Mouse (Mus musculus) liver, embryonic 15.5 days (tissue): ENCODE data around the gene Gm20388. TPM values are rescaled to one million over a fixed set of nuclear protein-coding genes. Genes with fewer than 3 reads are reported as not detected.
A peak's percentile ranks its signal among the peaks of the same experiment; 100 is the strongest.

Source experiments
- ATAC-seq: fragments of 200-750 bp; cut with Nextera tagmentation; 2 replicates; pipeline ENCODE4 v1.8.0; 2017; ENCODE audit warnings: moderate number of reproducible peaks, mild to moderate bottlenecking, moderate library complexity; ENCODE audit not compliant: insufficient read depth
- H3K27ac ChIP-seq: fragments of 300-500 bp; sonication (generic); replicated peaks from 2 replicates; pipeline ENCODE4 v1.5.1; 2015; ENCODE audit warnings: mild to moderate bottlenecking, inconsistent platforms
- H3K27me3 ChIP-seq: fragments of 300-500 bp; sonication (generic); 2 replicates; pipeline ENCODE4 v1.6.1; 2015; ENCODE audit warnings: mild to moderate bottlenecking, inconsistent platforms
- H3K36me3 ChIP-seq: fragments of 300-500 bp; sonication (generic); replicated peaks from 2 replicates; pipeline ENCODE4 v1.6.1; 2015; ENCODE audit warnings: moderate library complexity, mild to moderate bottlenecking, inconsistent platforms
- H3K4me1 ChIP-seq: fragments of 300-500 bp; sonication (generic); replicated peaks from 2 replicates; pipeline ENCODE4 v1.6.1; 2015; ENCODE audit warnings: inconsistent platforms
- H3K4me2 ChIP-seq: fragments of 300-500 bp; sonication (generic); 2 replicates; pipeline ENCODE4 v1.6.1; 2015; ENCODE audit warnings: moderate library complexity, mild to moderate bottlenecking, inconsistent platforms
- H3K4me3 ChIP-seq: fragments of 300-500 bp; sonication (generic); replicated peaks from 2 replicates; pipeline ENCODE4 v1.5.1; 2015; ENCODE audit warnings: mild to moderate bottlenecking, inconsistent platforms
- H3K9ac ChIP-seq: fragments of 300-500 bp; sonication (generic); 2 replicates; pipeline ENCODE4 v1.6.1; 2015; ENCODE audit warnings: moderate library complexity, mild to moderate bottlenecking, inconsistent platforms
- H3K9me3 ChIP-seq: fragments of 300-500 bp; sonication (generic); replicated peaks from 2 replicates; pipeline ENCODE4 v1.6.1; 2016; ENCODE audit warnings: inconsistent platforms
- WGBS: fragments of 180-500 bp; shearing (Covaris S2); methylation state at CpG from one replicate; pipeline ENCODE4 v1.1.7; 2015; ENCODE audit warnings: mixed read lengths; ENCODE audit not compliant: insufficient replicate concordance; 5-methylcytosine and 5-hydroxymethylcytosine counted together
- polyA plus RNA-seq: library from polyadenylated mRNA; unstranded; fragments of >200 nt; fragmentation: Nextera tagmentation; extraction: Ambion mirVana; gene quantifications from 2 replicates; pipeline ENCODE4 v1.2.1, GENCODE M21; 2015

The Gm20388 gene
- polyA plus RNA-seq, 1 experiment from 2014 or later = not detected

GRCm38 (mm10) chr8:120042542-120043312 is 132.1 kb downstream of the Gm20388 start:
- no peaks in the 10 kb centered on the region for H3K9me3 ChIP-seq
- no peaks in the 10 kb centered on the region for H3K27me3 ChIP-seq
- ATAC-seq = peak; percentile 50; the same call in 1 of the 2 replicates
- H3K27ac ChIP-seq = 0 out of 2 replicates have a peak overlapping the region, but pooled peaks have one; percentile 25
- no peak overlapping the region for H3K9ac ChIP-seq
- H3K4me1 ChIP-seq = peaks cover 25% of the 10 kb centered on the region
- H3K36me3 ChIP-seq = no peaks in the 10 kb centered on the region
- WGBS = 35% methylated on average over 10 of the region's 10 CpGs
- peak overlapping the region; percentile 19 for H3K4me2 ChIP-seq
- no peak overlapping the region for H3K4me3 ChIP-seq

DNA sequence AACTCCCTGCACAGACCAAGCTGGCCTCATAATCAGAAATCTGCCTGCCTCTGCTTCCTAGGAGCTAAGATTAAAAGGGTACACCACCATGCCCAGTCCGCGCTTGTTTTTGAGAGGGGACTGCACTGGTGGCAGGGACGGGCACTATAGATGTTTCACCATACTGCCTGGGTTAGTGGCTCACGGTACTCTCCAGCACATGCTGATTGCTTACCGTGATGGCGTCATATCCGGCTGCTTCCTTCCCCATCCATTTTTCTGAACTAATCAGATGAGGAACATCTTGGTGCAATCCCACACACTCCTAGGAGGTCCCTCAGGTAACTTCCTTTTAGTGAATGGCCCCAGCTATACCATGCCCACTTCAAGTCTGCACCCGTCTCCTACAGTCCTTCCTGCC is 134.3 kb downstream of the Gm20388 start:
- H3K4me2 ChIP-seq = no peak overlapping the region
- no peaks in the 10 kb centered on the region for H3K36me3 ChIP-seq
- H3K27ac ChIP-seq = no peak overlapping the region
- H3K9me3 ChIP-seq = no peaks in the 10 kb centered on the region
- no peak overlapping the region for H3K9ac ChIP-seq
- H3K4me3 ChIP-seq = no peak overlapping the region
- peaks cover 31% of the 10 kb centered on the region for H3K4me1 ChIP-seq
- peaks cover 9% of the 10 kb centered on the region; the same call in 1 of the 2 replicates for H3K27me3 ChIP-seq
- WGBS = 60% methylated on average over 8 of the region's 8 CpGs
- ATAC-seq = no peak

DNA sequence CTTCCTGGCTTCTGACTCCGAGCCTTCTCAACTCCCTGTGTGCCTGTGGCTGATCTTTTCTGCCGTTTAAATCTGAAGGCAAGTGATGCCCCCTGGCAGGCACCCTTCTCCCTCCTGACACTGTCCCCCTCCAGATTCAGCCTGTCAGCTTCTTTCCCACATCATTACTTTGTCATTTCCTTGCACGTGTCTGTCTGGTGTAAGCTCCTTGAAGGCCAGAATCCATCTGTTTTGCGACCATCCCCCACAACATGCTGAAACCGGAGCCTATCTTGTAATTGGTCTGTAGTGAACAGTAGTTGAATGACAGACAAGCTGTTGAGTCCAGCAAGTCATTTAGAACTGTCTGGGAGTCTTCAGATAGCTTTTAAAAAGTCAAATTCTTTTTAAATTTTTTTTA is 134.8 kb downstream of the Gm20388 start:
- Histone ChIP-seq H3K27ac (0 out of 2 replicates have a peak overlapping the region, but pooled peaks have one; percentile 11), H3K9me3 (no peaks in the 10 kb centered on the region), H3K36me3 (no peaks in the 10 kb centered on the region), H3K9ac (no peak overlapping the region), H3K4me1 (peaks cover 29% of the 10 kb centered on the region), H3K27me3 (peaks cover 15% of the 10 kb centered on the region; the same call in 1 of the 2 replicates), H3K4me2 (no peak overlapping the region), H3K4me3 (no peak overlapping the region)
- no peak for ATAC-seq
- 43% methylated on average over 5 of the region's 5 CpGs for WGBS

- peaks cover 15% of the 10 kb centered on the region; the same call in 1 of the 2 replicates for H3K27me3 ChIP-seq
- peaks cover 27% of the 10 kb centered on the region for H3K4me1 ChIP-seq
- no peak overlapping the region for H3K9ac ChIP-seq
- ATAC-seq = no peak
- no peak overlapping the region for H3K4me2 ChIP-seq
- no peaks in the 10 kb centered on the region for H3K36me3 ChIP-seq
- H3K27ac ChIP-seq = no peak overlapping the region
- H3K4me3 ChIP-seq = no peak overlapping the region
- no peaks in the 10 kb centered on the region for H3K9me3 ChIP-seq
- WGBS = 67% methylated on average over 14 of the region's 14 CpGs
These were observed 135.8 kb downstream of the Gm20388 start for GRCm38 (mm10) chr8:120046258-120047020.

GRCm38 (mm10) chr8:120049949-120050348 is 139.3 kb downstream of the Gm20388 start:
- no peak overlapping the region for H3K4me2 ChIP-seq

GRCm38 (mm10) chr8:120050376-120050775 is 139.7 kb downstream of the Gm20388 start:
- H3K9ac ChIP-seq = no peak overlapping the region
- H3K27me3 ChIP-seq = peaks cover 20% of the 10 kb centered on the region; the same call in 1 of the 2 replicates
- H3K4me1 ChIP-seq = peaks cover 13% of the 10 kb centered on the region; the same call in 1 of the 2 replicates
- no peak for ATAC-seq
- H3K4me3 ChIP-seq = no peak overlapping the region
- 36% methylated on average over 10 of the region's 10 CpGs for WGBS
- H3K36me3 ChIP-seq = no peaks in the 10 kb centered on the region
- H3K4me2 ChIP-seq = no peak overlapping the region
- H3K27ac ChIP-seq = no peak overlapping the region
- H3K9me3 ChIP-seq = no peaks in the 10 kb centered on the region

More at GRCm38 (mm10) chr8:120049949-120050348, 139.3 kb downstream of the Gm20388 start:
- Histone ChIP-seq H3K4me1 (peaks cover 13% of the 10 kb centered on the region; the same call in 1 of the 2 replicates), H3K9ac (no peak overlapping the region), H3K36me3 (no peaks in the 10 kb centered on the region), H3K4me3 (no peak overlapping the region), H3K27me3 (peaks cover 20% of the 10 kb centered on the region; the same call in 1 of the 2 replicates), H3K9me3 (no peaks in the 10 kb centered on the region), H3K27ac (no peak overlapping the region)
- WGBS = 10% methylated on average over 13 of the region's 13 CpGs
- ATAC-seq = no peak

- Histone ChIP-seq H3K27me3 (peaks cover 20% of the 10 kb centered on the region; the same call in 1 of the 2 replicates), H3K4me1 (peaks cover 13% of the 10 kb centered on the region; the same call in 1 of the 2 replicates), H3K9ac (no peak overlapping the region), H3K4me2 (no peak overlapping the region), H3K9me3 (no peaks in the 10 kb centered on the region), H3K36me3 (no peaks in the 10 kb centered on the region), H3K27ac (no peak overlapping the region), H3K4me3 (no peak overlapping the region)
- WGBS = 16% methylated on average over 4 of the region's 4 CpGs
- no peak for ATAC-seq
These were observed 140.4 kb downstream of the Gm20388 start for GRCm38 (mm10) chr8:120051006-120051405.

- Histone ChIP-seq H3K4me2 (no peak overlapping the region), H3K36me3 (no peaks in the 10 kb centered on the region), H3K9me3 (no peaks in the 10 kb centered on the region), H3K4me3 (no peak overlapping the region), H3K27ac (no peak overlapping the region), H3K9ac (no peak overlapping the region), H3K4me1 (peaks cover 13% of the 10 kb centered on the region; the same call in 1 of the 2 replicates), H3K27me3 (peaks cover 20% of the 10 kb centered on the region; the same call in 1 of the 2 replicates)
- WGBS = 76% methylated on average over 4 of the region's 4 CpGs
- ATAC-seq = no peak
These were observed 141.3 kb downstream of the Gm20388 start for GRCm38 (mm10) chr8:120051908-120052307.

GRCm38 (mm10) chr8:120052318-120052717 is 141.7 kb downstream of the Gm20388 start:
- peaks cover 20% of the 10 kb centered on the region; the same call in 1 of the 2 replicates for H3K27me3 ChIP-seq
- no peaks in the 10 kb centered on the region for H3K36me3 ChIP-seq
- no peaks in the 10 kb centered on the region for H3K9me3 ChIP-seq
- WGBS = 66% methylated on average over 8 of the region's 8 CpGs
- no peak overlapping the region for H3K4me2 ChIP-seq
- no peak overlapping the region for H3K4me3 ChIP-seq
- H3K27ac ChIP-seq = no peak overlapping the region
- no peak for ATAC-seq
- no peak overlapping the region for H3K9ac ChIP-seq
- peaks cover 13% of the 10 kb centered on the region; the same call in 1 of the 2 replicates for H3K4me1 ChIP-seq

DNA sequence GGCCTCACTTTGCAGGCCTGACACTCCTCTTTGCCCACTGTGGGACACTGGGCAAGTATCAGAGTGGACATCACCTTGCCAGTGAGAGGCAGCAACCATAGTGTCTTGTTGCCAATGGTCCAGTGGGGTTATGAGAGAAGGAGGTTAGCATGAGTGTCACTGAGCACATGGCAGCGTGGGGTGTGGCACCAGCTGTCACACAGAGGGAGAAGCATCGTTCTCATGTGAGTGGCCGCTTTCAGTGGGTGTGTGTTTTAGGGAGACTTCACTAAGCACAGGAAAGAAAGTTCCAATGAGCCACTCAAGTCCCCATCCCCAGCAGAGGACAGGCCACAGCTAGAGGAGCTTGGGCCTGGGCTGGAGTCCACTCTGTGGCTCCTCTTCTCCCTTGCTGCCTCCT is 144.2 kb downstream of the Gm20388 start:
- H3K36me3 ChIP-seq = no peaks in the 10 kb centered on the region
- no peak for ATAC-seq
- no peak overlapping the region for H3K9ac ChIP-seq
- peaks cover 8% of the 10 kb centered on the region; the same call in 1 of the 2 replicates for H3K4me1 ChIP-seq
- peaks cover 12% of the 10 kb centered on the region; the same call in 1 of the 2 replicates for H3K27me3 ChIP-seq
- H3K4me2 ChIP-seq = no peak overlapping the region
- 65% methylated on average over 3 of the region's 3 CpGs for WGBS
- no peak overlapping the region for H3K4me3 ChIP-seq
- no peak overlapping the region for H3K27ac ChIP-seq
- H3K9me3 ChIP-seq = no peaks in the 10 kb centered on the region

DNA sequence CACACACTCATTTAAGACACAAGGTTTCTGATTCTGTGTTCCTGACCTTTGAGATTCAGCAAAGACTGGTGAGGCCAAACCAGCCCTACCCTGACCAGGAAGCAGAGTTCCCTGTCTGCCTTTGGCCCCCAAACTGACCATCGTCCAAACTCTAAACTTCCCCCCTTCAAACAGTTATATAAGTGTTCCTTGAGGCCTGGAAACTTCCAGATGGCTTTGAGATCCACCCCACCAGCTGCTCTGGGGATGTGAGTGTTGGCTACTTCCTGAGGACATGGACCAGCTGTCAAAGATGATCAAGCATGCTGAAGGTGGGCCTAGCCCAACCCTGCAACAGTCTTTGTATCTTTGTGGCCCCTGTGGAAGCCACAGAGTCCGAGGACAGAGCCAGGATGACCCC is 146.4 kb downstream of the Gm20388 start:
- no peak for ATAC-seq
- peaks cover 3% of the 10 kb centered on the region; the same call in 1 of the 2 replicates for H3K27me3 ChIP-seq
- no peaks in the 10 kb centered on the region for H3K36me3 ChIP-seq
- no peak overlapping the region for H3K4me3 ChIP-seq
- no peak overlapping the region for H3K4me2 ChIP-seq
- H3K27ac ChIP-seq = no peak overlapping the region
- no peaks in the 10 kb centered on the region for H3K9me3 ChIP-seq
- H3K9ac ChIP-seq = no peak overlapping the region
- WGBS = 53% methylated on average over 2 of the region's 2 CpGs
- H3K4me1 ChIP-seq = no peaks in the 10 kb centered on the region
